Comparison of ENCODE assay signal across 13 mouse cellular contexts in genomic region chr14:28376208-28376805, GRCm38 (mm10).
A peak's percentile ranks its signal among the peaks of the same experiment; 100 is the strongest.
DNase-seq lines count a peak whose midpoint lies in the region; ATAC-seq and TF ChIP-seq lines count a peak whose summit lies in the region.
"Had no signal": no experiment of that assay in that cellular context is flagged by ENCODE, and none has a peak within 500 bp of the region (broad histone marks: within the 10 kb centered on the region; RNA-seq: fewer than 3 reads in every experiment).

No protein-coding gene starts in this region.

- no peak overlapping the region for H3K9ac ChIP-seq in embryonic facial prominence, embryonic 12.5 days
- H3K9ac ChIP-seq in limb, embryonic 14.5 days (ENCODE audit: low read depth, low read length, severe bottlenecking): no peak overlapping the region
- H3K9ac ChIP-seq: forebrain, embryonic 12.5 days; liver, embryonic 13.5 days had no signal

- H3K9me3 ChIP-seq in embryonic facial prominence, embryonic 12.5 days: no peaks in the 10 kb centered on the region
- no peaks in the 10 kb centered on the region for H3K9me3 ChIP-seq in limb, embryonic 14.5 days (ENCODE audit: control insufficient read depth, low read length)
- H3K9me3 ChIP-seq: forebrain, embryonic 12.5 days; liver, embryonic 13.5 days had no signal

- H3K4me2 ChIP-seq in embryonic facial prominence, embryonic 12.5 days (replicated peaks): no peak overlapping the region; the same call in 1 of the 2 replicates
- 0 out of 2 replicates have a peak overlapping the region, but pooled peaks have one; percentile 0 for H3K4me2 ChIP-seq in limb, embryonic 14.5 days (replicated peaks; ENCODE audit: low read depth, low read length, severe bottlenecking)
- H3K4me2 ChIP-seq: liver, embryonic 13.5 days had no signal

- H3K36me3 ChIP-seq in embryonic facial prominence, embryonic 12.5 days: no peaks in the 10 kb centered on the region
- no peaks in the 10 kb centered on the region for H3K36me3 ChIP-seq in limb, embryonic 14.5 days (ENCODE audit: control insufficient read depth, insufficient read depth, low read length)
- H3K36me3 ChIP-seq: forebrain, embryonic 12.5 days; liver, embryonic 13.5 days had no signal

- 0 out of 2 replicates have a peak, but pooled peaks cover 4% of the 10 kb centered on the region for H3K27me3 ChIP-seq in embryonic facial prominence, embryonic 12.5 days
- H3K27me3 ChIP-seq in limb, embryonic 14.5 days (ENCODE audit: control insufficient read depth, insufficient read depth, low read length): no peaks in the 10 kb centered on the region
- H3K27me3 ChIP-seq: liver, embryonic 13.5 days had no signal

- TF ChIP-seq POLR2A in limb, embryonic 14.5 days (IDR thresholded peaks at IDR 0.05; ENCODE audit: borderline replicate concordance, extremely low read depth, insufficient read depth, insufficient read length): no peak

- intact Hi-C loops in heart, postnatal 25 days (cut with DNase I): no loop called here
- intact Hi-C loops in left cerebral cortex, postnatal 36 days (cut with DNase I): no loop called here

- H3K4me1 ChIP-seq in embryonic facial prominence, embryonic 12.5 days: peaks cover 17% of the 10 kb centered on the region
- H3K4me1 ChIP-seq in limb, embryonic 14.5 days (ENCODE audit: control insufficient read depth, insufficient read depth, low read length): peaks cover 38% of the 10 kb centered on the region
- H3K4me1 ChIP-seq: liver, embryonic 13.5 days had no signal

- 35% methylated on average over 9 of the region's 9 CpGs for WGBS in embryonic facial prominence, embryonic 12.5 days
- 35% methylated on average over 9 of the region's 9 CpGs for WGBS in limb, embryonic 14.5 days

- peak; percentile 73 for DNase-seq in heart, adult 11 months
- DNase-seq in heart, postnatal 25 days (ENCODE audit: low spot score): no peak
- DNase-seq in 3T3-L1 (ENCODE audit: low read depth, low spot score): peak; percentile 53
- DNase-seq in limb, embryonic 14.5 days (ENCODE audit: low spot score): no peak
- no peak for DNase-seq in right cerebral cortex, postnatal 10 days (ENCODE audit: low spot score in 2 of 2)
- no peak for DNase-seq in left cerebral cortex, postnatal 36 days (ENCODE audit: low spot score in 2 of 2)
- DNase-seq in thymus, postnatal 4 days: no peak
- DNase-seq: B cell, adult 2 months; cerebellum, postnatal 25 days; kidney, adult 9 months; liver, embryonic 13.5 days had no signal

- peak overlapping the region; percentile 52 for H3K27ac ChIP-seq in embryonic facial prominence, embryonic 12.5 days
- peak overlapping the region; percentile 33; the same call in 1 of the 2 replicates for H3K27ac ChIP-seq in limb, embryonic 14.5 days (replicated peaks; ENCODE audit: low read depth, low read length)
- H3K27ac ChIP-seq: forebrain, embryonic 12.5 days; liver, embryonic 13.5 days had no signal

- no peak overlapping the region for H3K4me3 ChIP-seq in embryonic facial prominence, embryonic 12.5 days
- H3K4me3 ChIP-seq in limb, embryonic 14.5 days (replicated peaks; ENCODE audit: low read length): no peak overlapping the region
- H3K4me3 ChIP-seq: forebrain, embryonic 12.5 days; liver, embryonic 13.5 days had no signal

- ATAC-seq in embryonic facial prominence, embryonic 12.5 days (ENCODE audit: insufficient number of reproducible peaks, insufficient read depth, low FRiP score, low TSS enrichment): no peak
- ATAC-seq in limb, embryonic 14.5 days (ENCODE audit: low FRiP score, low read depth): 0 out of 2 replicates have a peak, but pooled peaks have one; percentile 19

Comparison
In these comparisons a context has a peak if more than half of its experiments do, and no peak if none do; other contexts are left out.
1. DNase-seq: peak in heart, adult 11 months (single experiment) and 3T3-L1 (single experiment); none in heart, postnatal 25 days (single experiment), limb, embryonic 14.5 days (single experiment), right cerebral cortex, postnatal 10 days (0 of 2), left cerebral cortex, postnatal 36 days (0 of 2) and thymus, postnatal 4 days (single experiment).